Mouse (Mus musculus) heart, embryonic 14.5 days (tissue): ENCODE data around the gene Polr3h. TPM values are rescaled to one million over a fixed set of nuclear protein-coding genes. Genes with fewer than 3 reads are reported as not detected.
A peak's percentile ranks its signal among the peaks of the same experiment; 100 is the strongest.
"Not testable (repeated sequence)": the region's sequence is repeated elsewhere in the genome, so short reads cannot be mapped to it uniquely, and the experiment has no call there.

Experiments
- ATAC-seq: fragments of 200-750 bp; cut with Nextera tagmentation; 2 replicates; pipeline ENCODE4 v1.8.0; 2017; ENCODE audit warnings: low read depth, moderate TSS enrichment; ENCODE audit not compliant: insufficient number of reproducible peaks, insufficient read depth, low FRiP score
- H3K27ac ChIP-seq, 2 experiments: fragments of 200-500 bp in 1 of 2; fragments of 300-500 bp in 1 of 2; sonication (generic) in 1 of 2; replicated peaks in 1 of 2; 2 replicates each; pipeline ENCODE4 v1.5.1; 2012 to 2014; ENCODE audit warnings: low read depth in 2 of 2, low read length in 2 of 2, control low read depth in 1 of 2, mild to moderate bottlenecking in 1 of 2, mixed read lengths in 1 of 2; ENCODE audit not compliant: control insufficient read depth in 1 of 2, insufficient read depth in 1 of 2
- H3K27me3 ChIP-seq: fragments of 300-500 bp; sonication (generic); 2 replicates; pipeline ENCODE4 v1.6.1; 2014; ENCODE audit warnings: mild to moderate bottlenecking, low read length, control low read depth; ENCODE audit not compliant: control insufficient read depth, insufficient read depth
- H3K36me3 ChIP-seq: fragments of 300-500 bp; sonication (generic); 2 replicates; pipeline ENCODE4 v1.6.1; 2014; ENCODE audit warnings: mild to moderate bottlenecking, control low read depth, low read length, mixed read lengths; ENCODE audit not compliant: control insufficient read depth, insufficient read depth
- H3K4me1 ChIP-seq, 2 experiments: fragments of 200-500 bp in 1 of 2; fragments of 300-500 bp in 1 of 2; sonication (generic) in 1 of 2; 2 replicates each; pipeline ENCODE4 v1.6.1; 2012 to 2014; ENCODE audit warnings: low read length in 2 of 2, control low read depth in 1 of 2, mixed read lengths in 1 of 2; ENCODE audit not compliant: control insufficient read depth in 2 of 2, insufficient read depth in 2 of 2
- H3K4me2 ChIP-seq: fragments of 300-500 bp; sonication (generic); 2 replicates; pipeline ENCODE4 v1.6.1; 2014; ENCODE audit warnings: mild to moderate bottlenecking, low read length
- H3K4me3 ChIP-seq, 2 experiments: fragments of 200-500 bp in 1 of 2; fragments of 300-500 bp in 1 of 2; sonication (generic) in 1 of 2; 2 replicates each; pipeline ENCODE4 v1.5.1; 2012 to 2014; ENCODE audit warnings: low read length in 2 of 2, mild to moderate bottlenecking in 2 of 2, control low read depth in 1 of 2, low read depth in 1 of 2, moderate library complexity in 1 of 2; ENCODE audit not compliant: control insufficient read depth in 1 of 2, insufficient read depth in 1 of 2
- H3K9ac ChIP-seq: fragments of 300-500 bp; sonication (generic); 2 replicates; pipeline ENCODE4 v1.6.1; 2014; ENCODE audit warnings: mild to moderate bottlenecking, low read length
- H3K9me3 ChIP-seq: fragments of 300-500 bp; sonication (generic); 2 replicates; pipeline ENCODE4 v1.6.1; 2016; ENCODE audit warnings: low read length, control low read depth; ENCODE audit not compliant: control insufficient read depth
- WGBS: fragments of 180-500 bp; shearing (Covaris S2); extraction: QIAGEN DNeasy Blood & Tissue Kit; methylation state at CpG from one replicate; pipeline ENCODE4 v1.1.7; 2014; 5-methylcytosine and 5-hydroxymethylcytosine counted together
- polyA plus RNA-seq: library from polyadenylated mRNA; unstranded; fragments of >200 nt; fragmentation: Nextera tagmentation; extraction: Ambion mirVana; gene quantifications from 2 replicates; pipeline ENCODE4 v1.2.1, GENCODE M21; 2014

The Polr3h gene
- 154 and 156 TPM in 2 replicates for polyA plus RNA-seq

DNA sequence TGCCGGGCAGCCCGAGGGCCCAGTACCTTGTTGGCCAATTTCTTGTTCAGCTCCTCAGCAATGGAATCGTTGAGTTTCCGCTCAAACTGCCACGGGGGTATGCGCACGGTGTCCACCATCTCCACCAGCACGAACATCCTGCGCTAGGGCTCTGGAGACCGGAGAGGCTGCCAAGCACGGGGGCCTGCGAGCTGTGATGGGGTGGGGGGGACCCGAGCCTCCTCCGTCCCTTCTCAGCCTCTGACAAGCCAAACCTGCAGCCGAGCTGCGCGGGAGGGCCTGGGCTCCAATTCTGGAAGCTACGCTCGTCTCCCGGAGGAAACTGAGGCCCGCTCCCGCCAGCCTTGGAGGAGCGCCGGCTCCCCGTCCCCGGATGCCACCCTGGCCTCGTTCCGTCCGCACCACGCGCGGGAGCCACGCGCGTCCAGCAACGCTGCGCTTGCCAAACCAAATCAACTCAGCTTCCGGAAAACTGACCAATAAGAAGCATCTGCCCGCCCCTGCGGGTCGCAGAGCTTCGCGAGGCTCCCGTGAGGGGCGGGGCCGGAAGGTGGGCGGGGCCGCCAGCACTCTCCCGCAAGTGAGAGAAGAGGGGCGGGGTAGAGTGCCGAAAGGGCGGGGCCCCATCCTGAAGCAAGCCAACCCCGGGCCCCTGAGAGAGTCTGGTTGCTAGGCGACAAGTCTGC lies at the start of gene Polr3h:
Gene Polr3h, minus strand, starts transcription at position 481 of the 686 bp plus-strand sequence.
- H3K27ac ChIP-seq = peak within 1 kb of the TSS in 1 of 2 experiments; percentile 20; a peak in 1 of 4 replicates
- H3K9me3 ChIP-seq = no peaks in the 10 kb centered on the region
- no peaks in the 10 kb centered on the region for H3K27me3 ChIP-seq
- peak; percentile 95 for ATAC-seq
- H3K4me1 ChIP-seq = peaks cover 10 to 13% of the 10 kb centered on the region in 2 experiments; a peak in 3 of 4 replicates
- under 1% methylated on average over 54 of the region's 54 CpGs for WGBS
- peak within 1 kb of the TSS; percentile 81 for H3K9ac ChIP-seq
- H3K4me2 ChIP-seq = peak within 1 kb of the TSS; percentile 94
- H3K4me3 ChIP-seq = peak within 1 kb of the TSS; percentile 63 to 73
- no peaks in the 10 kb centered on the region for H3K36me3 ChIP-seq

DNA sequence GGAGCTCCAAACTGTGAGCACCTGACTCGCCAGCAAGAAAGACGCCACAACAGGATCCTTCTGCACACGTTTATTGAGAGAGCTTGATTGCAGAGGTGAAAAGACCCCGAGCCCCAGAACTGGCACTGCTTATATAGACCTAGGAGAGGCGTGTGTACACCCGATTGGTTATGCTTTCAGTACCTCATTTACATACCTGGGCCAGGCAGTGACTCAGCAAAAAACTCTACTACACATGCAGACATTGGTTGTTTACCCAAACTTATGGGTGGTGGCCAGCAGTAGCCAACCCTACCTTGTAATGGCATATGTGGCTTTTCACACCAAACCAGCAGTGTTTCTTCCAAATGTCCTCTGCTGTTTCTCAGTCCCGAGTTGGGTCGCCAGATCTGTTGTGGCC lies 49.1 kb upstream of the Polr3h start:
- H3K4me3 ChIP-seq, H3K36me3 ChIP-seq, ATAC-seq, H3K27me3 ChIP-seq, H3K4me2 ChIP-seq, H3K4me1 ChIP-seq, H3K9ac ChIP-seq, H3K27ac ChIP-seq, H3K9me3 ChIP-seq: not testable (repeated sequence)
- 88% methylated on average over 8 of the region's 8 CpGs for WGBS

DNA sequence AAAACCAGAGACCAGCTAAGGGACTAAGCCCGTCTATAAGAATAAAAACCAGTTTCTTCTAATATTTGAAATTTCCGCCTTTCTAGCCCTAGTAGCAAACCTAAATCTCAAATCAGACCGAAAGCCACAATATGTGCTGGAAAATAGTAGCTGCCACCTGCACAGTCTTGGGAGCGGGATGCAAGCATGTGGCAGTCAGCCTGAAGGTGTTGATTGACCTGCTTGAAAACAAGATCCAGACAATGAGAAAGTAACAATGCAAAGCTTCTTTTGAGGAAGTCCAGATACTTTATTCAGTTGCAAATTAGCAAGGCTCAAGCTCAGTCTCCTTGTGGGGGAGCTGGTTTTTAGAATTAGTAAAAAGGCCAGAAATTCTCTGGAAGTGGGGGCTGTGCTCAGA lies 44.5 kb upstream of the Polr3h start:
- H3K9ac ChIP-seq, H3K4me2 ChIP-seq, H3K4me3 ChIP-seq, H3K9me3 ChIP-seq, H3K36me3 ChIP-seq, H3K27ac ChIP-seq, ATAC-seq, H3K27me3 ChIP-seq, H3K4me1 ChIP-seq: not testable (repeated sequence)
- 86% methylated on average over 4 of the region's 4 CpGs for WGBS

DNA sequence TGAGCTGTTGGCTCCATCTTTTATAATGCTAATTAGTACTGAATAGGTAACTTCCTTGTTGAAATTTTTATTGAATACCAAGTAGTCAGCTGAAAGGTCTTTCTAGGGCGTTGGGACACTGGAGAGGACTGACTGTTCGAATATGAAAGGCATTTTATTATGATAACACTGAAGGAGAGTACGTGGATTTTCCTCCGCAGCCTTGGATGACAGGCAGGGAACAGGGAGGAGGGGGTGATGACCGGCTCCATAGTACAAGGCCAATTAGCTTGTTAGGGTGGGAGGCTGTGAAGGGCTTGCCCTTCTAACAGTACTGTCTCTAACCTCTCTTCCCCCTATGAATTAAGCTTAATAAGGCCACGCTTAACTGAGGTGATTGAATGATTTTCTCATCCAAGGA lies 43.6 kb upstream of the Polr3h start:
- H3K36me3 ChIP-seq, H3K27ac ChIP-seq, H3K4me3 ChIP-seq, H3K4me1 ChIP-seq, H3K4me2 ChIP-seq, ATAC-seq, H3K9me3 ChIP-seq, H3K9ac ChIP-seq, H3K27me3 ChIP-seq: not testable (repeated sequence)
- WGBS = 62% methylated on average over 6 of the region's 6 CpGs

DNA sequence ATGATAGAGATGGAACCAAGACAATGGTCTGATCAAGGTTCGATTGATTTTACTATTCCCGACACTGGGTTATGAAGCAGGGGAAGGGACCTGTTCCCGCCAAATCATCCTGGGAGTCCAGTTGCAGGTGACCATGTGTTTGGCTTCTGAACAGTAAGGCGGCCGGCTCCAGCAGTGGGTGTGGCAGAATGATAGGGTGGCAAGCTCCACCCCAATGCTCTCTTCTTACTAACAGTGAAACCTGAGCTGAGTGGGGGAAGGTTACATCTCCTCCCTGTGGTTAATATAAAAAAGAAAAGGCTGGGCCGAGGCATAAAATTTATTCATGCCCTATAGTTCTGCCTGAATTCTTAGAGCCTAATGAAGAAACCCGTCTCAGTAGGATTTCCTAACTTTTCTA lies 43.1 kb upstream of the Polr3h start:
- no peak overlapping the region for H3K9ac ChIP-seq
- H3K4me2 ChIP-seq = no peak overlapping the region
- H3K36me3 ChIP-seq = no peaks in the 10 kb centered on the region
- H3K9me3 ChIP-seq = peaks cover 5% of the 10 kb centered on the region
- no peaks in the 10 kb centered on the region for H3K27me3 ChIP-seq
- H3K4me1 ChIP-seq = no peaks in the 10 kb centered on the region
- H3K27ac ChIP-seq = no peak overlapping the region
- 61% methylated on average over 7 of the region's 7 CpGs for WGBS
- no peak for ATAC-seq
- H3K4me3 ChIP-seq = no peak overlapping the region

DNA sequence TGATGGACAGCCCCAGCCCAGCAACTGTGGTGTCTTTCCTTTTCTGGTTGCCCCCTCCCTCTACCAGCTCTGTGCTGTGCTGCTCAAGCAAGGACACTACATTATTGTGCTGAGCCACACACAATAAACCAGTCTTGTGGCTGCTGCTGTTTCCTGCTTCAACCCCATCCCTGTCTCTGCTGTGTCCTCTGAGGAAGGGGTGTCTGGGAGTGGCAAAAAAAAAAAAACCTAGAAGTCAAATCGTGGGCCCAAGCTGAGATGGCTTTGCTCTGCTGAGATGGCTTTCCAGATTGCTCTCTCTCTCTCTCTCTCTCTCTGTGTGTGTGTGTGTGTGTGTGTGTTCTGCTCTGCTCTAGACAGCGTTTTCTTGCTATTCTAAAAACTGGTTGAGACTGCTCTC lies 42.4 kb upstream of the Polr3h start:
- WGBS = 60% methylated on average over 2 of the region's 2 CpGs
- H3K9ac ChIP-seq = no peak overlapping the region
- no peak overlapping the region for H3K4me3 ChIP-seq
- H3K27me3 ChIP-seq = no peaks in the 10 kb centered on the region
- no peaks in the 10 kb centered on the region for H3K4me1 ChIP-seq
- peaks cover 5% of the 10 kb centered on the region for H3K9me3 ChIP-seq
- no peaks in the 10 kb centered on the region for H3K36me3 ChIP-seq
- ATAC-seq = no peak
- no peak overlapping the region for H3K4me2 ChIP-seq
- H3K27ac ChIP-seq = no peak overlapping the region

DNA sequence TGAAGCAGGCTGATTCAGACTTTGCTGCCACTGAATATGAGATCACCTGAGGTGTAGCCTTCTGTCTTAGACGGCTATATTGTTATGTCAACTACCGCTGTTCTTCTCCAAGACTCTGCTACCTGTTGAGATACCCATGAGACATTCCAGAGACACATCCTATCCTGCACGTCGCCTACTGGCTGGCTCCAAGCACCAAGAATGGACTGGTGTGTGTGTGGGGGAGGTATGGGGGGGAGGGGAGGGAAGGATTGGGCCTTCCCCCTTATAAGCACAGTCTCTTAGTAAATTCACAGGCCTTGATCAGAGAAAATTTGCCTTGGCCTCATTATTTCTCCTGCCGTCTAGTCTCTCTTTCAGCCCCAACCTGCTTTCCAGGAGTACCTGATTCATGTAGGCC lies 41.8 kb upstream of the Polr3h start:
- no peak overlapping the region for H3K4me2 ChIP-seq
- peaks cover 5% of the 10 kb centered on the region for H3K9me3 ChIP-seq
- no peak for ATAC-seq
- no peaks in the 10 kb centered on the region for H3K27me3 ChIP-seq
- 92% methylated on average over 5 of the region's 5 CpGs for WGBS
- H3K4me1 ChIP-seq = no peaks in the 10 kb centered on the region
- H3K9ac ChIP-seq = no peak overlapping the region
- no peak overlapping the region for H3K4me3 ChIP-seq
- no peak overlapping the region for H3K27ac ChIP-seq
- H3K36me3 ChIP-seq = no peaks in the 10 kb centered on the region
